Mouse (Mus musculus): Measurements from ENCODE around the gene Gucd1. TPM values are rescaled to one million over a fixed set of nuclear protein-coding genes. Genes with fewer than 3 reads are reported as not detected.

Gucd1 gene
- polyA plus RNA-seq, 1 experiment from 2014 or later, result 48.7 TPM

DNA sequence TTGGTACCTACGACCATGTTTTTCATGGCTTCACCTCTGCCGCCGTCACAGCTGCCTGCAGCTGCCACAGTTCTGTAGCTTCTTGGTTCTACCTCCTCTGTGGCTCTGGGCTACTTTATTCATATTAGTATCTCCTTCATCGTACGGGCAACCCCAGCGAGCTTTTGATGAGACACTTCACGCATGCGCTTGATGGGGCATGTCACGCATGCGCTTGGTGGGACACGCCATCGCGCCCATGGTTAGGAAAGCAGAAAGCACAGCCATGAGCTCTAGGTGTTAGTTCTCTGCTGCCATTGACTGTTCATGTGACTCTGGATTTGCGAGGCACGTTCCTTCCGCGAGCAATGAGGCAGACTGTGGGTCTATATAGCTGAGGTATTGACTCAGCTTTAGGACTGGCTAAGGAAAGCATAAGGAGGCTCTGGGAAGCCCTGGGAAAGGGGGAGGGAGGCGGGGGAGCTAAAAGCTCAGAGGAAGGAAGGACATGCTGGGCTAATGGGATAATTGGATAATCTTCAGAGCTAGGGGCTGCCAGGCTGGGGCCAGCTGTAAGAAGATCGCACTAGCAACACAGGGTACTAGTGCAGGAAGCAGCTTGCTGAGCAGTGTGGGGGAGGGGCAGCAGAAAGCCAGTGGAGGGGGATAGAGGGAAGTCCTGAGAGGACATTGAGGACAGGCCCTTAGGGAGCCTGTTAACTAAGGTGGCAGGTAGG is 73.5 kb downstream of the Gucd1 start:
- H3K36me3 ChIP-seq, result no peaks in the 10 kb centered on the region
- peaks cover 3% of the 10 kb centered on the region; the same call in 1 of the 2 replicates for H3K27me3 ChIP-seq
- H3K4me2 ChIP-seq, result no peak overlapping the region
- ATAC-seq (ENCODE audit: low read depth) (peak; percentile 41; the same call in 1 of the 2 replicates), DNase-seq (no peak)
- H3K4me3 ChIP-seq (replicated peaks), result no peak overlapping the region
- no peak overlapping the region for H3K27ac ChIP-seq
- H3K9me3 ChIP-seq (replicated peaks), result no peaks in the 10 kb centered on the region
- H3K4me1 ChIP-seq (replicated peaks), result 0 out of 2 replicates have a peak, but pooled peaks cover 16% of the 10 kb centered on the region
- 61% methylated on average over 19 of the region's 19 CpGs for WGBS (ENCODE audit: insufficient replicate concordance)
- H3K9ac ChIP-seq, result no peak overlapping the region

DNA sequence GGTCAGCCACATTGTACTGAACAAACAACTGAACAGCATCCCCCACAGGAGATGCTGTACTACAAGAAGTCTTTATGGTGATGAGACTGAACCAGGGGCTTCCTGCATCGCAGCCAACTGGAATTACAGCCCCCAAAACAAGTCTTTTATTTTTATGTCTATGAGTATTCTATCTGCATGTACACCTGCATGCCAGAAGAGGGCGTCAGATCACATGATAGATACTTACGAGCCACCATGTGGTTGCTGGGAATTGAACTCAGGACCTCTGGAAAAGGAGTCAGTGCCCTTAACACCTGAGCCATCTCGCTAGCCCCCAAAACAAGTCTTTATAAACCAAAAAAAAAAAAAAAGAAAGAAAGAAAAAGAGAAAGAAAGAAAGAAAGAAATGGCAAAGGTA is 74.8 kb downstream of the Gucd1 start:
- 0 out of 2 replicates have a peak, but pooled peaks cover 11% of the 10 kb centered on the region for H3K4me1 ChIP-seq (replicated peaks)

DNA sequence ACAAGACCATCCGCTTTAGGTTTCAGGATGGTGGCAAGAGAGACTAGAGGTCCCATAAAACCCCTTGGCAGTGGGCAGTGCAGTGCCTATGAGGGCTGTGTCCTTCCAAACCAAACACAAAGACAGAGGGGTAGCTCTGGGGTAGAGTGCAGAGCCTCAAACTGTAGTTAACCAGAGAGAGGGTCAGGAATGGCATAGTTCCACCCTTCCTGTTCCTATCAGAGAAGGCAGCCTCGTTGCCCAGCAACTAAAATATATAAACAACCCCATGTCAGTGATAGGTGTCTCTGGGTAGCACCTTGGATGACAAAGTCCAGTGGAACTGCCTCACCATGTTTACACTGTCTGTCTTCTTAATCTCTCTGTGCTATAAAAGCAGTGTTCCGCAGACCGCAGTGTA is 76.0 kb downstream of the Gucd1 start:
- Histone ChIP-seq H3K4me3 (replicated peaks) (no peak overlapping the region), H3K36me3 (no peaks in the 10 kb centered on the region), H3K4me2 (no peak overlapping the region), H3K4me1 (replicated peaks) (0 out of 2 replicates have a peak, but pooled peaks cover 11% of the 10 kb centered on the region), H3K9ac (no peak overlapping the region), H3K27me3 (no peaks in the 10 kb centered on the region), H3K27ac (no peak overlapping the region), H3K9me3 (replicated peaks) (no peaks in the 10 kb centered on the region)
- ATAC-seq (ENCODE audit: low read depth) (no peak), DNase-seq (no peak)
- WGBS (ENCODE audit: insufficient replicate concordance), result 55% methylated on average over 4 of the region's 4 CpGs

More for the DNA sequence above, 74.8 kb downstream of the Gucd1 start:
- WGBS (ENCODE audit: insufficient replicate concordance), result 60% methylated on average over 4 of the region's 4 CpGs
- H3K4me3 ChIP-seq (replicated peaks), result no peak overlapping the region
- H3K4me2 ChIP-seq, result no peak overlapping the region
- H3K36me3 ChIP-seq, result no peaks in the 10 kb centered on the region
- no peak overlapping the region for H3K27ac ChIP-seq
- DNase-seq, result no peak
- no peak for ATAC-seq (ENCODE audit: low read depth)
- no peaks in the 10 kb centered on the region for H3K9me3 ChIP-seq (replicated peaks)
- no peak overlapping the region for H3K9ac ChIP-seq
- H3K27me3 ChIP-seq, result peaks cover 3% of the 10 kb centered on the region; the same call in 1 of the 2 replicates

DNA sequence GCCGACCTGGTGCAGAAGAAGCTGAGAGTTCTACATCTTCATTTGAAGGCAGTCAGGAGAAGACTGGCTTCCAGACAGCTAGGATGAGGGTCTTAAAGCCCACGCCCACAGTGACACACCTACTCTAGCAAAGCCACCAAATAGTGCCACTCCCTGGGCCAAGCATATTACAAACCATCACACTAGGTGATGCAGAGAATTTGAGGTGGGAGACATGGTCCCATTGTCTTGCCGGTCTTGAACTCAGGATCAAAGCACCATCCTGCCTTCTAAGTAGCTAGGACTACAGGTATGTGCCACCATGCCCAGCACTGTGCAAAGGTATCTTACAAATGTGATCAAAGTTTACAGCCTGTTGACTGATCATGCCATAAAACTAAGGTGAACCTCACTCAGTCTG is 77.0 kb downstream of the Gucd1 start:
- 67% methylated on average over 3 of the region's 3 CpGs for WGBS (ENCODE audit: insufficient replicate concordance)
- H3K4me3 ChIP-seq (replicated peaks), result no peak overlapping the region
- H3K36me3 ChIP-seq, result no peaks in the 10 kb centered on the region
- no peak overlapping the region for H3K4me2 ChIP-seq
- H3K9me3 ChIP-seq (replicated peaks), result no peaks in the 10 kb centered on the region
- no peak overlapping the region for H3K27ac ChIP-seq
- DNase-seq, result no peak
- ATAC-seq (ENCODE audit: low read depth), result no peak
- H3K27me3 ChIP-seq, result no peaks in the 10 kb centered on the region
- H3K4me1 ChIP-seq (replicated peaks), result 0 out of 2 replicates have a peak, but pooled peaks cover 11% of the 10 kb centered on the region
- H3K9ac ChIP-seq, result no peak overlapping the region

DNA sequence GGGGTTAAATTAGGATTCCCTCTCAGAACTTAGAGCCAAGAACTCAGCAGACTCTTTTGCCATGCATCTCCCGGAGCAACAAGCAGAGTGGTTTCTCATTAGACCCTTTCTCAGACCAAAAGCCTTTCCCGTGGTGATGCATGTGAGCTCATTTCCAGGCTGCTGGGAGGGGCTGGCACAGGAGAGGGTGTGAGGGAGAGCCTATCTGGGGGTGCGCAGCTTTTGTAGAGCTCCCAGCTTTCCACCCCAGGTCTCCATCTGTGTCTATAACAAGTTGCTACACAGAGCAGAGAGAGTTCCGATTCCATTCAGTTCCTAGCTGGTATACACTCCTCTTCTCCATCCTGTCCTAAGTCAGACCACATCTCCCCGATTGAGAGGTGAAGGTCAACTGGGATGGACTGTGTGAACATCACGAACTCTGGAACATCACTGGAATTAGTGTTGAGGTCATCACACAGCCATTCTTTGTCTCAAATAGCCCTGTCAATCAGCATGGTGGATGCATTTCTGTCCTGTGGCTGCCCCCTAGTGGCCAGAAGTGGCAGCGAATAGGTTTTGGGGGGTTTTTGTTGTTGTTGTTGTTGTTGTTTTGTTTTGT is 78.5 kb downstream of the Gucd1 start:
- Histone ChIP-seq H3K36me3 (no peaks in the 10 kb centered on the region), H3K4me3 (replicated peaks) (no peak overlapping the region), H3K4me1 (replicated peaks) (0 out of 2 replicates have a peak, but pooled peaks cover 4% of the 10 kb centered on the region), H3K27ac (no peak overlapping the region), H3K9me3 (replicated peaks) (no peaks in the 10 kb centered on the region), H3K4me2 (no peak overlapping the region), H3K9ac (no peak overlapping the region), H3K27me3 (no peaks in the 10 kb centered on the region)
- ATAC-seq (ENCODE audit: low read depth), result no peak
- WGBS (ENCODE audit: insufficient replicate concordance), result 37% methylated on average over 7 of the region's 7 CpGs
- DNase-seq, result no peak

DNA sequence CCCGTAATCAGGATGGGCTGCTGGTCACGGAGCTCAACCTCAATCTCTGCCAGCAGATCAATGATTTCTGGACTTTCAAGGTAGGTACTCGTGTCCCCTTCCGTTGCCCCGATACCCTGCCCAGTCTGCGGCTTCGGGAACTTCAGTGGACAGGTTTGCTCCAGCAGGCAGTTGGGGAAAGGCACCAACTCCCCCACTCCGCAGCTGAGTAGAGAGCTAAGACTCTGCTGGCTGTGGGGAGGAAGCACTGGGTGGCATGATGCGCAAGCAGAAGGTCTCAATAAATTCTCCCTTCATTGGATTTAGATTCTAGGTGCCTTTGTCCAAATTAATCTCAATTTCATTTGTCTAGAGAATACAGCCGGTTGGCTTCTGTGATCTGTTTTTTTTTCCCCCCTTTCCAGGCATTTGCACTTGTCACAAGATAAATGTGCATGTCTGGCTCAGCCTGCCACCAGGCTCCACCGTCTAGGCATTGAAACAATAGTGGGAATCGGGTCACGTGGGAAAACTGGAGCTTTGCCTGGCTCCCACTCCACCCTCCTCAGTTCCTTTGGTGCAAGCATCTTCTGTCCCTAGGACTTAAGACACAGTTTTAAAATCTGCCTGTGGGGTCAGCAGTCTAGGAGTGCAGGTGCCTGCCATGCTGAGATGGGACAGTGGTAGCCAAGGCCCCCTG is 79.5 kb downstream of the Gucd1 start:
- Histone ChIP-seq H3K36me3 (no peaks in the 10 kb centered on the region), H3K27ac (no peak overlapping the region), H3K4me3 (replicated peaks) (no peak overlapping the region), H3K9ac (no peak overlapping the region), H3K4me2 (no peak overlapping the region), H3K27me3 (no peaks in the 10 kb centered on the region), H3K4me1 (replicated peaks) (no peaks in the 10 kb centered on the region), H3K9me3 (replicated peaks) (no peaks in the 10 kb centered on the region)
- DNase-seq (no peak), ATAC-seq (ENCODE audit: low read depth) (no peak)
- 65% methylated on average over 13 of the region's 13 CpGs for WGBS (ENCODE audit: insufficient replicate concordance)

DNA sequence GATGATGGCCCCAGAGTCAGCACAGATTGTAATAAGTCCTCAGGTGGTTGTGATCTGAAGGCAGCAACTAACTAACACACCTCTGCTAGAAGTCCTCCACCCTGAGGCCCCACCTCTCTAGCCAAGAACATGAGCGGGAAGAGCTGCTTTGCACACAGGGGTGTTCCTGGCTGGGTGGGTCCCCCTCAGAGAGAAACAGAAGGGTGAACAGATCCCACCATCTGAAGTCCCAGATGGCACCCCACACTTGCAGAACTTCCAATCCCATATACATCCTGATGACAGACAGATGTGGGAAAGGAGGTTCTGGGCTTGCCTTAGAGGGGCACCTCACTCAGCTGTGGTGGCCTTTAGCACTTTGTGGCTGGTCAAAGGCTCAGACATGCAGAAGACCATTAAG is 80.5 kb downstream of the Gucd1 start:
- H3K27ac ChIP-seq, result no peak overlapping the region
- ATAC-seq (ENCODE audit: low read depth) (no peak), DNase-seq (no peak)
- H3K9me3 ChIP-seq (replicated peaks), result no peaks in the 10 kb centered on the region
- no peaks in the 10 kb centered on the region for H3K4me1 ChIP-seq (replicated peaks)
- no peak overlapping the region for H3K4me2 ChIP-seq
- H3K4me3 ChIP-seq (replicated peaks), result no peak overlapping the region
- WGBS (ENCODE audit: insufficient replicate concordance), result 67% methylated on average over 1 of the region's 1 CpGs
- no peak overlapping the region for H3K9ac ChIP-seq
- no peaks in the 10 kb centered on the region for H3K36me3 ChIP-seq
- H3K27me3 ChIP-seq, result no peaks in the 10 kb centered on the region

DNA sequence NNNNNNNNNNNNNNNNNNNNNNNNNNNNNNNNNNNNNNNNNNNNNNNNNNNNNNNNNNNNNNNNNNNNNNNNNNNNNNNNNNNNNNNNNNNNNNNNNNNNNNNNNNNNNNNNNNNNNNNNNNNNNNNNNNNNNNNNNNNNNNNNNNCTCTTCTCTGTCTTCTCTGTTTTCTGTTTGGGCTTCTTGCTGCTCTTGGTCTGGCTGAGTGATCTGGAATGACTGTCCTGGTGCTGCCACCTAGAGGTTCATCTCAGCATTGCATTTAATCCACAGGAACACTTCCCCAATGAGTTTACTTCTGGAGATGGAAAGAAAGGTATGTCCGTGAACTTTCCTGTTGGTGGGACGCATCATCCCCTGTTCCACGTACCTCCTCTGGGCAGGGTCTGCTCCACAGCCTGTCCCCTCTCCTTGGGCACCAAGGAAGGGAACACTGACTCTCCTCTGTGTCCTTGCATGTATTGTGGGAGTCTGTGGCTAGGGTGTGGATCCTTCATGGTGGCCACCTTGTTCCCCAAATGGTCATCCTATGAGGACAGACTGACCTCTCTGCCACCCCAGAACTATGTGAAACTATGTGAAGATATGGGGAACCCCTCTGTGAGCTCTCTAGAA is 81.1 kb downstream of the Gucd1 start:
- ATAC-seq (ENCODE audit: low read depth), result 0 out of 2 replicates have a peak, but pooled peaks have one; percentile 26

DNA sequence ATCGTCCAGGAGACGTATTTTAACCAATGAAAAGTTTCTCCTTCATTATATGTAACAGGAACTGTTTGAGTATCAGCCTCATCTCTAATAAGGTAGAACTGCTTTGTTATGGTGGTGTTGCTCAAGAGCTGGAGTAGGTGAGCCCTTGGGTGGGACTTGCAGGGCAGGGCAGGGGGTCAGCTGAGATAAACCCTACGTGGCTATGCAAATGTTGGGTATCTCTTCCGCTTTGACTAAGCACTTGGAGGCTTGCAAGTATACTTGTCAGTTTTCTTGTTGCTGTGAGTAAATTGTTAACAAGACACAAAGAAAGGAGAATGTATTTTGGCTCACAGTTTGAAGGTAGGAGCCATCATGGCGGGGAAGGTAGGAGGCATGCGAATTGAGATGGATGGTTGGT is 87.1 kb downstream of the Gucd1 start:
- Histone ChIP-seq H3K9ac (no peak overlapping the region), H3K4me1 (replicated peaks) (peaks cover 2% of the 10 kb centered on the region; the same call in 1 of the 2 replicates), H3K9me3 (replicated peaks) (no peaks in the 10 kb centered on the region), H3K4me3 (replicated peaks) (no peak overlapping the region), H3K27ac (no peak overlapping the region), H3K36me3 (no peaks in the 10 kb centered on the region), H3K27me3 (no peaks in the 10 kb centered on the region), H3K4me2 (no peak overlapping the region)
- 63% methylated on average over 6 of the region's 6 CpGs for WGBS (ENCODE audit: insufficient replicate concordance)
- no peak for ATAC-seq (ENCODE audit: low read depth)
- DNase-seq, result no peak

More for the DNA sequence above, 81.1 kb downstream of the Gucd1 start:
- Histone ChIP-seq H3K27me3 (no peaks in the 10 kb centered on the region), H3K36me3 (no peaks in the 10 kb centered on the region), H3K9ac (no peak overlapping the region), H3K4me3 (replicated peaks) (no peak overlapping the region), H3K9me3 (replicated peaks) (no peaks in the 10 kb centered on the region), H3K4me1 (replicated peaks) (no peaks in the 10 kb centered on the region), H3K4me2 (no peak overlapping the region), H3K27ac (no peak overlapping the region)
- peak; percentile 49 for DNase-seq
- WGBS (ENCODE audit: insufficient replicate concordance), result 7% methylated on average over 3 of the region's 3 CpGs

DNA sequence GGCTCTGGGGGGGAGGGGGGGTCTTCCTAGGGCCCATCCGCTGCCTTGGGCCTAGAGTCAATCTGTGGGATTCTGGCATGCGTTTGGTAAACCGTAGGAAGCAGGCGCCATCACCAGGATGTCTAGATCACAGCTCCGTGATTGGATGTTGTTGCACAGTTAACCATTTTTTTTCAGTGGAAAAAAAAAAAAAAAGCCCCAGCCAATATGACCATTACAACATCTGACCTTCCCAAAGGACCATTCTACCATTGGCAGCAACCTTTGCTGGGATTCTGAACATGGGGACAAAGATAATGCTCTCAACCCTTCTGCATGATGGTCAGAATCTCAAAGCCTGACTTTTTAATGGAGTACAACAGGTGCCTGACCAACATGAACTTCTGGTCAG is 87.6 kb downstream of the Gucd1 start:
- H3K27ac ChIP-seq, result peak overlapping the region; percentile 62; the same call in 1 of the 2 replicates
- 78% methylated on average over 5 of the region's 5 CpGs for WGBS (ENCODE audit: insufficient replicate concordance)
- no peak for ATAC-seq (ENCODE audit: low read depth)

DNA sequence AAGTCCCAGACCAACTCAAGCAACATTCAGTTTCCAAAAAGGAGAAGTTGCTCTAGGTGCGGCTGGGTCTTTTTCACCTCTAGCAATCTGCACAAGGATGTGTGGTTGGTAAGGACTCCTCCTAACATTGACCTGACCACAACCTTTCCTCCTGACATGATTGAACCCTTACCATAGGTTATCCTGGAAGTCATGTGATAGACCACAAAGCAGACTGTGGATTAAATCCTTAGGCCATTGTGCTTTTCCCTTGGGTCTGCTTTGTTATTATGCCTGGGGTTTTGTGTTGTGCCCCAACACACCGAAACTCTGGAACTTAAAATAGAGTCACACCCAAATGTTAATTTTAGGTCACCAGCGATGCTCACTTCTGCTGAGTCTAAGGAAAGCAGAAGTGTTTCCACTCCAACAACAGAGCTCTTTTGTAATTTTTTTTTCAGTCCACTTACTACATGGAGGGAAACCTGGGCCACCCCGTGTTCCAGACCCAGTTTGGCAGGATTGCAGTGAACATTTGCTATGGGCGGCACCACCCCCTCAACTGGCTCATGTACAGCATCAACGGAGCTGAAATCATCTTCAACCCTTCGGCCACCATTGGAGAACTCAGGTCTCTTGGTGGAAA is 88.1 kb downstream of the Gucd1 start:
- Histone ChIP-seq H3K27ac (peak overlapping the region; percentile 62), H3K4me1 (replicated peaks) (peaks cover 3% of the 10 kb centered on the region; the same call in 1 of the 2 replicates), H3K27me3 (no peaks in the 10 kb centered on the region), H3K9me3 (replicated peaks) (no peaks in the 10 kb centered on the region), H3K4me3 (replicated peaks) (no peak overlapping the region), H3K36me3 (no peaks in the 10 kb centered on the region), H3K9ac (no peak overlapping the region), H3K4me2 (no peak overlapping the region)
- peak; percentile 32 for ATAC-seq (ENCODE audit: low read depth)
- DNase-seq, result no peak
- WGBS (ENCODE audit: insufficient replicate concordance), result 37% methylated on average over 7 of the region's 7 CpGs

More for the DNA sequence above, 87.6 kb downstream of the Gucd1 start:
- Histone ChIP-seq H3K4me2 (no peak overlapping the region), H3K4me1 (replicated peaks) (peaks cover 2% of the 10 kb centered on the region; the same call in 1 of the 2 replicates), H3K9me3 (replicated peaks) (no peaks in the 10 kb centered on the region), H3K36me3 (no peaks in the 10 kb centered on the region), H3K27me3 (no peaks in the 10 kb centered on the region), H3K4me3 (replicated peaks) (no peak overlapping the region), H3K9ac (no peak overlapping the region)
- DNase-seq, result no peak
